Comparison of ENCODE assay signal across 22 mouse cellular contexts in the genomic region with DNA sequence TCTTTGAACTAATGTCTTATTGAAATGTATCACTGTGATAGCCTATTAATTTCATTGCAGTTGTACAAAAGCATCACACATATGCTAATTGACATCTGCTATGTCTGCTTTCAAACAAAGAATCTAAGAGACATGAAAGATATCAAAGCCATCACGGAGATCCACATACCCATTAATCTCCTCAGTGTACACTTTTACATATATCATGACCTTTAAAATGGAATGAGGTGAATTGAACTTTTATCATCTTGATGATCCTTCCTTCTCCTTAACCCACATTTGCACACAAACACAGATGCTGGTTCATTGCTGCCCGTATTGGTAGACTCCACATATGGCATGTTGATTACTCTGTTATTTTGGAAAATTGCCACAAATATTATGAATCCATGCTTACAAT.
"Had no signal": no experiment of that assay in that cellular context is flagged by ENCODE, and none has a peak within 500 bp of the region (broad histone marks: within the 10 kb centered on the region; RNA-seq: fewer than 3 reads in every experiment).

No protein-coding gene starts in this region.

- H3K36me3 ChIP-seq: lung, embryonic 15.5 days; midbrain, embryonic 13.5 days; midbrain, embryonic 15.5 days; neural tube, embryonic 13.5 days; neural tube, embryonic 15.5 days had no signal

- H3K27me3 ChIP-seq: lung, embryonic 15.5 days; megakaryocyte, embryonic 14.5 days; midbrain, embryonic 13.5 days; midbrain, embryonic 15.5 days; neural tube, embryonic 13.5 days; neural tube, embryonic 15.5 days had no signal

- ATAC-seq: liver, postnatal 0 days; lung, postnatal 0 days; midbrain, embryonic 13.5 days; midbrain, embryonic 15.5 days had no signal

- H3K27ac ChIP-seq: lung, embryonic 15.5 days; macrophage; midbrain, embryonic 13.5 days; midbrain, embryonic 15.5 days; neural tube, embryonic 13.5 days; neural tube, embryonic 15.5 days had no signal

- DNase-seq: liver, postnatal 0 days; lung, adult 2 months; lung, postnatal 14 days; lung, postnatal 36 days; retina, postnatal 1 day; right cerebral cortex, adult 18-20 months; right cerebral cortex, postnatal 25 days; right cerebral cortex, postnatal 4 days; spleen, adult 18-20 months; thymus, adult 18-20 months; thymus, postnatal 14 days; thymus, postnatal 36 days had no signal

- H3K9me3 ChIP-seq: lung, embryonic 15.5 days; megakaryocyte, embryonic 14.5 days; midbrain, embryonic 13.5 days; midbrain, embryonic 15.5 days; neural tube, embryonic 13.5 days; neural tube, embryonic 15.5 days had no signal

- H3K9ac ChIP-seq: liver, postnatal 0 days; lung, embryonic 15.5 days; midbrain, embryonic 13.5 days; midbrain, embryonic 15.5 days; neural tube, embryonic 13.5 days; neural tube, embryonic 15.5 days had no signal

- H3K4me1 ChIP-seq: lung, embryonic 15.5 days; megakaryocyte, embryonic 14.5 days; midbrain, embryonic 13.5 days; midbrain, embryonic 15.5 days; neural tube, embryonic 13.5 days; neural tube, embryonic 15.5 days had no signal

- H3K4me2 ChIP-seq: lung, embryonic 15.5 days; midbrain, embryonic 11.5 days; midbrain, embryonic 13.5 days; midbrain, embryonic 15.5 days; neural tube, embryonic 13.5 days; neural tube, embryonic 15.5 days had no signal

- H3K4me3 ChIP-seq: lung, embryonic 15.5 days; megakaryocyte, embryonic 14.5 days; midbrain, embryonic 13.5 days; midbrain, embryonic 15.5 days; myocyte; neural tube, embryonic 13.5 days; neural tube, embryonic 15.5 days had no signal
